Mouse (Mus musculus) intestine, postnatal 0 days (tissue): ENCODE results near the gene 9530077C05Rik. TPM values are rescaled to one million over a fixed set of nuclear protein-coding genes. Genes with fewer than 3 reads are reported as not detected.
"Not testable (repeated sequence)": the region's sequence is repeated elsewhere in the genome, so short reads cannot be mapped to it uniquely, and the experiment has no call there.

Experiments
- ATAC-seq: fragments of 200-750 bp; cut with Nextera tagmentation; 2 replicates; pipeline ENCODE4 v1.8.0; 2017; ENCODE audit warnings: mild to moderate bottlenecking, moderate TSS enrichment, moderate library complexity
- H3K27ac ChIP-seq: fragments of 300-500 bp; sonication (generic); 2 replicates; pipeline ENCODE4 v1.5.1; 2014; ENCODE audit warnings: mild to moderate bottlenecking, low read depth, low read length, moderate library complexity
- H3K27me3 ChIP-seq: fragments of 300-500 bp; sonication (generic); replicated peaks from 2 replicates; pipeline ENCODE4 v1.6.1; 2014; ENCODE audit warnings: low read length, mixed read lengths; ENCODE audit not compliant: control insufficient read depth, insufficient read depth
- H3K36me3 ChIP-seq: fragments of 300-500 bp; sonication (generic); 2 replicates; pipeline ENCODE4 v1.6.1; 2014; ENCODE audit warnings: mild to moderate bottlenecking, moderate library complexity; ENCODE audit not compliant: control insufficient read depth, insufficient read depth
- H3K4me1 ChIP-seq: fragments of 300-500 bp; sonication (generic); replicated peaks from 2 replicates; pipeline ENCODE4 v1.6.1; 2014; ENCODE audit warnings: antibody characterized with exemption, low read length, mixed read lengths; ENCODE audit not compliant: control insufficient read depth, insufficient read depth
- H3K4me2 ChIP-seq: fragments of 300-500 bp; sonication (generic); replicated peaks from 2 replicates; pipeline ENCODE4 v1.6.1; 2014; ENCODE audit warnings: low read depth, mild to moderate bottlenecking, moderate library complexity
- H3K4me3 ChIP-seq: fragments of 300-500 bp; sonication (generic); 2 replicates; pipeline ENCODE4 v1.5.1; 2014; ENCODE audit warnings: low read depth, low read length
- H3K9ac ChIP-seq: fragments of 300-500 bp; sonication (generic); 2 replicates; pipeline ENCODE4 v1.6.1; 2014; ENCODE audit warnings: mild to moderate bottlenecking, low read depth, low read length
- H3K9me3 ChIP-seq: fragments of 300-500 bp; sonication (generic); 2 replicates; pipeline ENCODE4 v1.6.1; 2016; ENCODE audit warnings: mixed run types; ENCODE audit not compliant: control insufficient read depth
- CTCF ChIP-seq: sonication (generic); IDR thresholded peaks from 2 replicates; pipeline ENCODE4 v1.5.1; 2016; ENCODE audit warnings: low read depth, mild to moderate bottlenecking, control low read depth, antibody characterized with exemption, moderate library complexity
- WGBS: fragments of 180-500 bp; shearing (Covaris S2); extraction: QIAGEN DNeasy Blood & Tissue Kit; methylation state at CpG from one replicate; pipeline ENCODE4 v1.1.7; 2014; 5-methylcytosine and 5-hydroxymethylcytosine counted together
- polyA plus RNA-seq: library from polyadenylated mRNA; unstranded; fragments of >200 nt; fragmentation: Nextera tagmentation; extraction: Ambion mirVana; gene quantifications from 2 replicates; pipeline ENCODE4 v1.2.1, GENCODE M21; 2015

Gene 9530077C05Rik
- polyA plus RNA-seq, 1 experiment from 2014 or later: 2.0 TPM

DNA sequence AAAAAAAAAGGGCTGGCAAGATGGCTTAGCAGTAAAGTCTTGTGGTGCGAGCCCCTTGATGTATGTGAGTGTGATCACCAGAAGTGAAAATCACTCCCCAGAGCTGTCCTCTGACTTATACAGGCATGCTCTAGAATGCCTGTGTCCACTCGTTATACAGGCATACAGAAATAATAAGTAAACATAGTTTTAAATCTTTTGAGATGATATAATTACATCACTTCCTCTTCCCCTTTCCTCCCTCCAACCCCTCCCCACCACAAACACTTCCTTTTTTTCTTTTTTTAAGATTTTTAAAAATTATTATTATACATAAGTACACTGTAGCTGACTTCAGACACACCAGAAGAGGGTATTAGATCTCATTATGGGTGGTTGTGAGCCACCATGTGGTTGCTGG lies 16.6 kb upstream of the 9530077C05Rik start:
- H3K27me3 ChIP-seq: no peaks in the 10 kb centered on the region
- no peak overlapping the region for H3K4me3 ChIP-seq
- 0 out of 2 replicates have a peak, but pooled peaks cover 3% of the 10 kb centered on the region for H3K4me1 ChIP-seq
- no peak for TF ChIP-seq CTCF
- no peak for ATAC-seq
- no peak overlapping the region for H3K4me2 ChIP-seq
- 86% methylated on average over 2 of the region's 2 CpGs for WGBS
- H3K27ac ChIP-seq: no peak overlapping the region
- no peak overlapping the region for H3K9ac ChIP-seq
- H3K36me3 ChIP-seq: no peaks in the 10 kb centered on the region
- H3K9me3 ChIP-seq: no peaks in the 10 kb centered on the region

DNA sequence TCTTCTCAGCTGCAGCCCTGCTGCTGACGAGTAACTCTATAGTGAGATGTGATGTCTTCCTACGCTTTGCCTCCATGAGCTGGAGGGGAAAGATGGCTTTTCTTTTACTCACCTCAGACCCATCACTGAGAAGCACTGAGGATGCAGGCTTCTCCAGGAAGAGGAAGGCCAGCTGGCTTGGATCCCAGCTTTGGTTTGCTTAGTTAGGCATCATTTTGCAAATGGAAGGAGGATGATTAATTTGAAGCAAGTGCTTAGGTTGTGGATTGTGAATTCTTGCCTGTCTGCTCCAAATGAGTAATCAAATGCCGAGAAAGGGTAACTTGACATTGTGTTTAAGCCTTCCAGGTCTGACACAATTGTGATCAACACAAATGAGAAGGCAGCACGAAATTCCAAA lies 12.3 kb upstream of the 9530077C05Rik start:
- TF ChIP-seq CTCF: no peak

DNA sequence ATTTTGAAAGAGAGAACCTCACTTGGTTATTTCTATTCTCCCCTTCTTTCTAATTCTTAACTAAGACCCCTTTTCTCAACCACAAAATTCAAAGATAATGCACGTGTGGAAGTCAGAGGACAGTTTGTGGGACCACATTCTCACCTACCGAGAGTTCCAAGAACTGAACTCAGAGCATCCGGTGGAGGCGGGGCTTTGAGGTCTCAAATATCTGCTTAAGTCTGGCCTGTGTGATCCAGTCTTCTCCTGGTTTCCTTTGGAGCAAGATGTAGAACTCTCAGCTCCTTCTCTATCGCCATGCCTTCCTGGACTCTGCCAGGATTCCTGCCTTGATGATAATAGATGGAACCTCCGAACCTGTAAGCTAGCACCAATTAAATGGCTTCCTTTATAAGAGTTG lies 9.3 kb upstream of the 9530077C05Rik start:
- Histone ChIP-seq H3K9ac (no peak overlapping the region), H3K4me2 (no peak overlapping the region), H3K4me3 (no peak overlapping the region), H3K36me3 (no peaks in the 10 kb centered on the region), H3K9me3 (no peaks in the 10 kb centered on the region), H3K4me1 (no peaks in the 10 kb centered on the region), H3K27me3 (no peaks in the 10 kb centered on the region), H3K27ac (no peak overlapping the region)
- WGBS: 82% methylated on average over 6 of the region's 6 CpGs
- no peak for ATAC-seq
- TF ChIP-seq CTCF: no peak

More for the DNA sequence above, 12.3 kb upstream of the 9530077C05Rik start:
- no peak overlapping the region for H3K4me2 ChIP-seq
- no peak for ATAC-seq
- H3K9me3 ChIP-seq: no peaks in the 10 kb centered on the region
- 72% methylated on average over 4 of the region's 4 CpGs for WGBS
- no peak overlapping the region for H3K27ac ChIP-seq
- H3K4me1 ChIP-seq: no peaks in the 10 kb centered on the region
- no peak overlapping the region for H3K4me3 ChIP-seq
- H3K27me3 ChIP-seq: no peaks in the 10 kb centered on the region
- no peak overlapping the region for H3K9ac ChIP-seq
- H3K36me3 ChIP-seq: no peaks in the 10 kb centered on the region

DNA sequence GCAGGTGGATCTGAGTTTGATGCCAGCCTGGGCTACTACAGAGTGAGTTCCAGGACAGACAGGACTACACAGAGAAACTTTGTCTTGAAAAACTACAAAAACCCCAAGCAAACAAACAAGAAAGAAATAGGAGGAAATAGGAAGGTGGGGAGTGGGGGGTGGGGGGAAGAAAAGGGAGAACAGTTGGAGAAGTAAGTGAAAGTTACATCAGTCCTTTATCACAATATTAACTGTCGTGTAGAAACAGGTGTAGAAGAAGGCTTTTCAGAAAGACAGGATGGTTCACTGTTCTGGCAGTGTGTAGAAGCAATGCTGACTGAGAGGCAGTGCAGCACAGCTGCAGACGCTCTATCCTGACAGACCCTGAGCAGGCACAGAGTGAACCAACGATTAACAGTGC lies 8.3 kb upstream of the 9530077C05Rik start:
- Histone ChIP-seq H3K4me2 (no peak overlapping the region), H3K27ac (no peak overlapping the region), H3K9me3 (no peaks in the 10 kb centered on the region), H3K27me3 (no peaks in the 10 kb centered on the region), H3K36me3 (no peaks in the 10 kb centered on the region), H3K9ac (no peak overlapping the region), H3K4me3 (no peak overlapping the region), H3K4me1 (no peaks in the 10 kb centered on the region)
- TF ChIP-seq CTCF: no peak
- 74% methylated on average over 3 of the region's 3 CpGs for WGBS
- no peak for ATAC-seq

DNA sequence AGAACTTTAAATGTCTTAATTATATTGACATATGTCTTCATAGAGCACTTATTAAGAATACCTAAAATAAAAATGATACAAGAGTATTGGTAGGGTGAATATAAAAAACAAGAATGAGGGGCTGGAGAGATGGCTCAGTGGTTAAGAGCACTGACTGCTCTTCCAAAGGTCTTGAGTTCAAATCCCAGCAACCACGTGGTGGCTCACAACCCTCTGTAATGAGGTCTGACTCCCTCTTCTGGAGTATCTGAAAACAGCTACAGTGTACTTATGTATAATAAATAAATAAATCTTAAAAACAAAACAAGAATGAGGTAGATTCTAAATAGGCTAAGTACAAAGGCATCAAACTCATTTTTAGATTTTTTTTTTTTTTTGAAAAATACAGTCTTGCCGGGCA lies 7.8 kb upstream of the 9530077C05Rik start:
- H3K27ac ChIP-seq, ATAC-seq, H3K27me3 ChIP-seq, H3K4me3 ChIP-seq, H3K9me3 ChIP-seq, H3K4me2 ChIP-seq, H3K4me1 ChIP-seq, H3K36me3 ChIP-seq, H3K9ac ChIP-seq: not testable (repeated sequence)
- WGBS: 64% methylated on average over 2 of the region's 2 CpGs

DNA sequence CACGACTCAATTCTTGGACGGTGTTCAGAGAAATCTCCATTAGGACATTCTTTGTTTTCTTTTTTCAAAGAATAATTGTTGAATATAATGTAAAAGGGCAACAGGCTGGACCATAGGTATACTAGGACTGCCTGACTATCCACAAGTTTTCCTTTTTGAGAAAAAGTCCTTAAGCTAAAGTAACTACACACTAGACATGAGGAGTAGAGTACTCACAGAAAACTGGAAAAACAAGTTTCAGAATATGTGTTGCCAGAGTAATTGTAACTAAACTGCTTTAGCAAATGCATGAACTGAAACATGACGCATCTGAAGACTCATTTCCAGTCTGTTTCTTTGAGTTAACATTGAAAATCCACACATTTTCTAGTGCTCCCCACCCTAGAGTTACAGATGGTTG lies 5.9 kb upstream of the 9530077C05Rik start:
- ATAC-seq: no peak
- Histone ChIP-seq H3K4me2 (no peak overlapping the region), H3K9ac (no peak overlapping the region), H3K4me3 (no peak overlapping the region), H3K27ac (no peak overlapping the region), H3K9me3 (no peaks in the 10 kb centered on the region), H3K36me3 (no peaks in the 10 kb centered on the region), H3K4me1 (no peaks in the 10 kb centered on the region), H3K27me3 (no peaks in the 10 kb centered on the region)
- no peak for TF ChIP-seq CTCF
- WGBS: 64% methylated on average over 3 of the region's 3 CpGs

DNA sequence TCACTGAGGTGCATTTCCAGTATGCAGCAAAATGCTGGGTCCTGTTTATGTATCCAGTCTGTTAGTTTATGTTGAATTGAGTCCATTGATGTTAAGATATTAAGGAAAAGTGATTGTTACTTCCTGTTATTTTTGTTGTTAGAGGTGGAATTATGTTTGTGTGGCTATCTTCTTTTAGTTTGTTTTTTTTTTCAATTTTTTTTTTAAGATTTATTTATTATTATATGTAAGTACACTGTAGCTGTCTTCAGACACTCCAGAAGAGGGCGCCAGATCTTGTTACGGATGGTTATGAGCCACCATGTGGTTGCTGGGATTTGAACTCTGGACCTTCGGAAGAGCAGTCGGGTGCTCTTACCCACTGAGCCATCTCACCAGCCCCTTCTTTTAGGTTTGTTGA lies 3.7 kb upstream of the 9530077C05Rik start:
- not testable (repeated sequence) for H3K4me2 ChIP-seq, ATAC-seq, H3K27me3 ChIP-seq, H3K4me1 ChIP-seq, H3K9me3 ChIP-seq, H3K9ac ChIP-seq, H3K4me3 ChIP-seq, H3K27ac ChIP-seq, H3K36me3 ChIP-seq
- 74% methylated on average over 4 of the region's 4 CpGs for WGBS
